Mouse (Mus musculus) ES-Bruce4 (cell line): ENCODE measurements around the gene Copb2.

ENCODE experiments used
- CTCF ChIP-seq: IDR thresholded peaks from one replicate; pipeline ENCODE4 v1.8.1; 2011; ENCODE audit warnings: low read depth, low read length
- POLR2A ChIP-seq: IDR thresholded peaks from one replicate; pipeline ENCODE4 v1.8.1; 2011; ENCODE audit warnings: low read length; ENCODE audit not compliant: insufficient read depth

DNA sequence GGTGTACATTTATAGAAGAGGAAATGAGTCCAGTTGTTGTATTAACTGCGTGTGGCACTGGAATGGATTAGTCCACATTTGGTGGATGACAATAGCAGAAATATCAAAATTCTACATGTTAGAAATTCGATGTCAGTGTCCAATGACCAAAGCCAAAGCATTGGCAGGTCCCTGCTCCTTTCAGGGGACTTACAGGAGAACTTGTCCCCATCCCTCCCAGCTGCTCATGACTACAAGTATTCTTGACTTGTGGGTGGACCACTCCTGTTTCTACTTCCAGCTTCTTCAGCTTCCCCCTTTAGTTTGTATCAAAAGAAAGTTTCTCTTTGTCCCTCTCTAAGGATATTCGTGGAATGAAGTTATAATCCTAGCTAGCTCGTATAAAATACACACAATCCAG lies 41.4 kb downstream of the Copb2 start:
- TF ChIP-seq POLR2A (no peak), CTCF (no peak)
